Mouse (Mus musculus): ENCODE data around the gene Erich6b.
A peak's percentile ranks its signal among the peaks of the same experiment; 100 is the strongest.

Erich6b gene

DNA sequence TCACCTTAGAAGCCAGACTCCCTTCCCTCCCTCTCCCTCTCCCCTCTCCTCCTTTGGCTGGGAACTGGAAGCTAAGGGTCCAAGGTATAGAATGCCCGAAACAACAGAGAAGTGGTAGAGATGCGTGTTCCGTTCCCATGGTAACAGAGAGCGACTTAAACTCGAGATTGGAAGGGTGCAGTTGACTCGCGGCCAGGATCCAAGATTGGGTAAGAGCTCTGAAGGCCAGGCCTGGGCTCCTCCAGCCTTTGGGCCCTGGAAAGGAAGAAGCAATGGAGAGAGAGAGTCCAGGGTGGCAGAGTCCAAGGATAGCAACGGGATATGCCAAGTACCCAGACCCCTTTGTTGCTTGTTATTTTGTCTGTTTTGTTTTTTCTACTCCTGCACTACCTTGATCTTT is at the start of gene Erich6b:
Erich6b (plus strand) TSS at position 180 of the 400 bp plus-strand sequence.
- DNase-seq = no peak

DNA sequence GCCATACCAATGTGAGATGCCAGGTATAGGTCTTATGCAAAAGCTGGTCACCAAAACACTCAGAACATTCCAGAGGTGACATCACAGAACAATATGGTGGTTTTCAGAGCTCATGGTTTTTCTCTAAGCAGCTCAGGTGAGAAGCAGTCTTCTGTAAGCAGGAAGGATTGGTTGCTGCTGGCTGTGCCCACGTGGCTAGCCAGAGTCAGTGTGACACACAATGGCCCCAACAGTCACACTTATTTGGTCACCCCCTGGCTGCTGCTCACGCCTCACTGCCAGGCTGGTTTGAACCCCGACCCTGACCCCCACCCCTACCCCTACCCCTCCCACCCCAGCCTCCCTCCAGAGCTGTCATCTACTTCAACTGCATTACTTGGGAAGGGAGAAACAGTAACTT is 49.1 kb upstream of the Erich6b start, which contains the start of gene Spert:
Spert (minus strand) TSS at position 139 of the 400 bp plus-strand sequence.
- no peak for DNase-seq

DNA sequence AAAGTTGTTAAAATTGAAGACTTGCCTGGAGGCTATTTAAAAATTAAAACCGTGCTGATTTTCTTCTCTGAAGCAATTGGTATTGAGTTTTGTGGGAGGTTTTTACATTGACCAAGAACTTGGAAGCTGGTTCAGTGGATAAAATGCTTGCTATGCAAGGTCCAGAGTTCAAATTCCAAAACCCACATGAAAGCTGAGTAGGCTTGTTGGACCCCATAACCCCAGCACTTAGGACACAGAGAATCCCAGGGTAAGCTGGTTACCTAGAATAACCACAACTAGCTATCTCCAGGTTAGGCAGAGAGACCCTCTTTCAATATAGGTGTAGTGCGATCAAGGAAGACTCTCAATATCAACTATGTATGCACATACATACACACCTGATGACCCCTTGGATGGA is 32.9 kb upstream of the Erich6b start:
- no peak for DNase-seq

DNA sequence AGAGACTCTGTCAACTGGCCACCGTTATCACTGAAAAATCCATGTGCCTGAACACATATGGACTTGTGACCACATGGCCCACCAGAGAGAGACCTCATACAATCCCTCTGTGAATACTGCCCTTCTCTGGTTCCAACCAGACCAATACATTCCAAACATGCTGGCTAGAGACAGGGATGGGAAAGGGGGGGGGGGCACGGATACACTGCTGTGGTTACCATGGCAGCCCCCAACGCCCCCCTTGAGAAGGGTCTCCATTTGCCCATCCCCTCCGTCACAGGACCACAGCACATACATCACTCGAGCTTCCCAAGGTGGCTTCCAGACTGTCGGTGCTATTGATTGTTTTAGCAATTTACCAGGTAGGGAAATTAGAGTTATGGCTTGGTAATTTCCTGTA is 25.7 kb upstream of the Erich6b start:
- DNase-seq = no peak

DNA sequence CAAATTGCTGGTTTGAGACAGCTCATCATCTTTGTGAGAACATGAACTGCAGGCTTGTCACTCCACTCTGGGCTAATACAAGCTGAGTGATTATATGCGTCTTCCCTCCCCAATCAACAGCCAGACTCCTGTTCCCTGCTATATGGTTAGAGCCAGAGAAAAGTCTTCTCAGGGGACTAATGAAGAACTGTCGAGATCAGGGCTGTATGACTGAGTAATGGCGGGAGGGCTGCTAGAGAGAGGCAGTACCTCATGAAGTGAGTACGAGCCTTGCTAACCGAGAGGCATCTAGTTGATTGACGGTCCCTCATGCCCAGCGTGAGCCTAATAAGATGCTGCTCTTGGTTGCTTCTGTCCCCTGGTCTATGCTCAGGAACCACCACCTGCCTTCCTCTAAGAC is 19.1 kb upstream of the Erich6b start:
- DNase-seq = no peak

DNA sequence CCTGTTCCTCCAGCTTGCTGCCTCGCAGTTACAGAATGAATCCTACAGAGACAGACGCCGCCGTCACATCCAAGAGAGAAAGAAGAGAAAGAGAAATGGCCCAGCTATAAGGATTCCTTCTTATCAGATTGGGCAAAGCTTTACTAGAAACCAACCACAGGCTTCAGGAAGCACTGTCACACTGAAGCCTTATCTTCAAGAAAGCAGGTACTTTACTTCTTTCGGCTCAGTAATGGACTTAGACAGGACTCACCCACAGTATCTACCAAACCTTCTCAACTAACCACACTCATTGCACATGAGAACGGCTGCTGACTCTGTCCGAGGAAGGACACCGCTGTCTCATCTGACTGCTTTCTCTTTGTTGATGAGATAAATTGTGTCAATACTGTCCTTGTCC is 13.2 kb upstream of the Erich6b start:
- DNase-seq = no peak

DNA sequence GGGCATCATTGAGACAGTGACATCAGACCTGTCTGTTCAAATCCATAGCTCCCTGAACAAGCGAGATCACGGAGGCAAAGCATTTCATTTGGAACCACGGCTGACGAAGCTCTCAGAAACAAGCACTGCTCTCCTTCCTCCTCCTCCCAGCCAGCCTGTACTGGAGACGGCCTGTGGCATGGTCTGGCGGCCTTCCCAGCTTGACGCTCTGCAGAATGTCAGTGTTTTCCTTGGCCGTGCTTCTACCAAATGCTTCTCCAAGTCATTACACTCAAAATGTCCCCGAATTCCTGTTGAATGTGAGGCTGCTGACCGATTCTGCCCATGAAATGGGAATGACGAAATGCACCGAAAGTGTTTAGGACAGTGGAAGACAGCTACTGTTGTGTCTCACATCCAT is 6.7 kb upstream of the Erich6b start:
- peak; percentile 67 for DNase-seq

DNA sequence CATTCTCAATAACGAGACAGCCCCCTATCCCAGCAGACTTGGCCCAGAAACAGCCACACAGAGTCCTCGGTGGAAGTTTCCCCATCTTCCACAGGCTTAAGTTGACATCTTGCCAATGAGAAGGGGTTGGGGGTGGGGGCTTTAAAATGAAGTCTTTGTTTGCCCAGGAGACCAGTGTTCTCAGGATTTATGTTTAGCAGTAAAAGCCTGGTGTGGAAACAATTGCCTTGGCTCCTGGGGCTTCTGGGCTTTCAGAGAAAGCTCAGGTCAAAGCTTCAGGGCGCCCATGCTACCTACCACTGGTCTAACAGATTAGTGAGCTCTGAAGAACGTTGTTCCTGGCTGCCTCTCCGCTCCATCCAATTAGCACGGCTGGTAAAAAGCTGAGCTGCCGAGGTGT is 6.0 kb upstream of the Erich6b start:
- DNase-seq = no peak

DNA sequence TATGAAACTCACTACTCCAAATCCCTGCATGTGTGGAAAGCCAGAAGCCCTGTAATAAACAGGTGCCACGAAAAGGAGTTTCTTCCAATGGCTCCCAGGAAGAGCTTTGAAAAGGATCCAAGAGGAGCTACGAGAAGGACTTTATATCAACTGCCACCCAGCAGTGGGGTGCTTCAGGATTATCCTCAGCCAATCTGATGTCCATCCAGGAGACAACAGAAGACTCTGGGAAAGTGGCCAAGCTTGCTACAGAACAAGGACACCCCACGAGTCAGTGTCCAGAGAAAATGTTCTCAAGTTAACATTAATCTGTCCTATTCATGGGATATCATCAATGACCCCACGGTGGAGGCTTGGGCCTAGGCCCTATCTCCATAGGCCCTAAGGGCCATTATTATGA is 4.4 kb upstream of the Erich6b start:
- peak; percentile 53 for DNase-seq

DNA sequence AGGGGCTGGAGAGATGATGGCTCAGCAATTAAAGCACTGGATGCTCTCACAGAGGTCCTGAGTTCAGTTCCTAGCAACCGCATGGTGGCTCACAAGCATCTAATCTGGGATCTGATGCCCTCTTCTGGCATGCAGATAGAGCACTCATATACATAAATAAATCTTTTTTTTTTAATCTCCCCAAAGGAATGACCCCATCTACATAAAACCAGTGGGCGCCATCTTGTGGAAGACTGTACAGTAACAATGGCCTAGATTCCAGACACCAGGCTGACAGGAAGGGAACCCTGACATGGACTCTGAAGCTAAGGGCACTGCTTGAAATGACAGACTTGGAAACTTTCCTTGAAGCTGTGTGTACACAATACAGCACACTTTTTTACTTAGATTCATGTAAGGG is 1.2 kb upstream of the Erich6b start:
- no peak for DNase-seq

DNA sequence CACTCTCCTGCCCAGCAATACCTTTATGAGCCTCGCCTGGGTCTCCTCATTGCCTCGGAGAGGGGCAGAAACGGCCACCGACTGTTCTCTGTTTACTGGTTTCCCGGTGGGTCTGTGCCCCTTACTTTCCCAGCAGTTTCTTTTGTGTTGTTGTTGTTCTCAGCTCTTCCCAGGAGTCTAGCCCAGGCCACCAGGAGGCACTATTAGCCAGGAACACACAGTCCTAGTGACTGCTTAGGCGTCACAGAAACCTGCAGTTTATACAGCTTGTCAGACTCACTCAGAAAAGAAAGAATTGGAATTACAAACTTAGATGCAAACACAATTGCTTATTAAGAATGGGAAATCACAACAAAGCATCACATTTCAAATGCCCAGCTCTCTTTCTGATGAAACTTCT is 690 bp upstream of the Erich6b start:
- DNase-seq = no peak

DNA sequence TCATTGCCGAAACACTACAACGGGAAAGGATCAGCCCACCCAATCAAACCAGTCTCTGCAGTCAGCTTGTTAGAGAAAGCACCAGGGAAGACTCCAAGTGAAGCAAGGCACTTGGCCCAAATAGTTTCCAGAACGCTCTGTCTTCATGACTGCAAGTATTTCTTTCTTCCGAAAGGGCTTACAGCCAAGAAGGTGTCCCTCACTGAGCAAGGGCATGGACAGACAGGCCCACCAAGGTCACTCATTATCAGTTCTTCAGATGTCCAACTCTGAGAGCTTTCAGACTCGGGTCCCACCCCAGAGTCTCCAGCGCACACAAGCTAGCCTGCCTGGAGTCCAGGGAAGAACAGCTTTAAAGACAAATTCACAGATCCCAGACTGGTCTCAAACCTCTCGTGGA is 3.4 kb downstream of the Erich6b start:
- no peak for DNase-seq

DNA sequence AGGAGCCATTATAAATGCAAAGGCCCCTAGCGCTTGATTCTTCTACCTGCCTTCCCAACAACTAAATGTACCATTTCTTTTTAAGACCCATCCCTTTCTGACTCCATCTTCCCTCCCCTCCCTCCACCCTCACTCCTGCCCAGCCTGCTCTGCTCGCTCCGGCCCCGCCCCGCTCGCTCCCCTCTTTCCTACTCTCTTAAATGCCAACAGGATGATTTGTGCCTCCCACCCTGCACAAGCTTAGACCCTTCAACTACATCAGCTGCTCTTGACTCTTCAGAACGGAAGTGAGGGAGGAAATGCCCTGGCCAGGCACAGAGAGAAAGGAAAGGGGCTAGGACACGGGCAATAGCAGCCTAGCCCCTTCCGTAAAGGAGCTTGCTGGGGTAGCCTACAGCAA is 4.0 kb downstream of the Erich6b start:
- no peak for DNase-seq

DNA sequence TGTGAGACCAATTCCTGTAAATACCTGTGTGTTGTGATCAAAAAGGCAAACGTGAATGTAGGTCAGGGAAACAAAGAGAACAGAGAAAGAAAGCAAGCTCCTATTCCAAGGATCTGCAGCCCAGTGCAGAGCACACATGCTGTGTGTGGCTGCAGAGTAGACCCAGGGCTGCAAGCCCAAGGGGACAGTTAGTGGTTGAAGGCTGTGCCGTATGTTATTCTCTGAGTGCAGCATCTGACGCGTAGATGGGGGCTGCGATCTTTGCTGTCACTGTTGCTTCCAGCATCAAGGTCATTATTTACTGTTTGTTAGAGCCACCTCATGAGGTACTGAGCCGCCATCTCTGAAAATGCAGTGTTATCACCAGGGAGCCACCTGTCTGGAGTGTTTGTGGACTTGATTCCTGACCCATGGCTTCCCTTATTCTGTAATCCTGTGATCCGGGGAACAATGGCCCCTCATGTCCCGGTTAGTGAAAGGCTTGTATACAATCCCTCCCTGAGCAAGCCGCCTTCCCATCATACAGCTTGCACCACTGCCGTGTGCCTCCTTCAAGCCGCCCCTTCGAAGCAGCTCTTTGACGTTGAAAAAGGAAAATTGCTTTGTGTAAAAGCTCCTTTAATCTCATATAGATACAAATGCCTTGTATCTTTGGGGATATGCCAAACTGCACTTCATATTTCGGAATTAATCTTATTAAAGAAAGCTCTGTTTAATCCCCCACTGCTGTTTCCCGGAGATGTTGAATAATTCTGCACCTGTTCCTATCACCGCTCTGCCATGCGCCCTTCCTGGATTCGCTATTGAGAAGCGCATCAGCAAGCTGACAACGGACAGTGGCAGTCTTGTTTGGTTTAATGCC is 5.1 kb downstream of the Erich6b start:
- DNase-seq = no peak

DNA sequence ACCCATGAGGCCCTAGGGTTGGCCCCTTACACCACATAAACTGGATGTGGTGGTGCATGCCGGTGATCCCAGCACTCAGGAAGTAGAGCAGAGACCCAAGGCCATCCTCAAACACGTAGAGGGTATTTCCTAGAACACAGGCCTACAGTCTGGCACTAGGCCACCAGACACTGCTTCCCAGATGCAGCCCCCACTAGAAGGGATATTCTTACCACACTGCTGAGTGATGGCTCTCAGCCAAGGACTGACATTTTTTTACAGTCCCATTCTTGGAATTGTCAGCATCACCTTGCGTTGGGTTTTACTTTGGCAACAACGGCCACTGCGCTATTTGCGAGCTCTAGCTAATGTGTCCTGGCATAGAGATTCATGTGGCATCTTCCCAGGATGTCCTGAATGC is 18.9 kb downstream of the Erich6b start:
- no peak for DNase-seq

DNA sequence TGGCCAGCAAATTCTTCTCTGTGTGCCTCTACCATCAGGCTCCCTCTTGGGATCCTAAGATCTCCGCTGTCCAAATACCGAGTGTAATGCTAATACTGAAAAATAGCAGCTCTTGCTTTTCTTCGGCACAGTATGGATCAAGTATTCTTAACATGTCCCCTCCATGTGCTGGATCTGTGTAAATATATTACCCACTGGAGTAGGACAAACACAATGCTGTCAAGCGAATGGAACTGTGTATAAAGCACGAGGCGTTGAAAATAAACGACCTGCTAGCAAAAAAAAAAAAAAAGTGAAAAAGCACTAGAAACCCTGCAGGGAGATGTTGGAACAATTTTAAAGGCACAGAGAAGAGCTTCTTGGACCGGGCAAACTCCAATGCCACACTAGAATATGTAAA is 19.5 kb downstream of the Erich6b start:
- no peak for DNase-seq

DNA sequence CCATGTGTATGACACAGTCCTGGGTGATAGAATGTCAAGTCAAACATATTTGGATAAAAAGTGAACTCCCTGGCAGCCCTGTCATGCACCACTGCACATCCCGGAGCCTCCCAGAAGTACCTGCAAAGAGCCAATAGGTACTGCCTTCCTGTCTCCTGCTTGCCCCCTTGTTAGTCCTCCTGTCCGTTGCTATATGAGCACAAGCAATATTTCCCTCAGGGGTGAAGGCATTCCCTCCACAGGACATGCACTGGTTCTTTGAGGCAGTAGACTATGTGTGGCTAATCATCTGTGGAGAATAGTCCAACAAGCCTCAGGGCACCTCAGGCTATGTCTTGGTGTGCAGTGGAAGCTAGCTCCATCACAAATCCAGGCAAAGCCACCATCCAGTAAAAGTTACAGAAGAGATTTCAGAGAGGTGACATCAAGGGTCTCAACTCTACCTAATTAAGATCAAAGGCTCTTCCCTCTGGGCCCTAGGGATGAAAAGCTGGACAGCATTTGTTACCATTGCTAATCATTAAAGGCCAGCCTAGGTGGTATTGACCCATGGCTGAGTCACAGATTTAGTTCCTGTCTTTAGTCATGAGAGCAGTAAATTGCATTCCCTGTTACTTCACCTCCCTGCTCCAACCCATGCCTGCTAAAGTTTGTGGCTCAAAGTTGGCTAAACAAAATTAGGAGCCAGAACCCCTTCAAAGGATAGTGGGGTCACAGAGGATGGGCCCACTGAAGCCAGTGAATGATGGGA is 23.5 kb downstream of the Erich6b start:
- DNase-seq = no peak

DNA sequence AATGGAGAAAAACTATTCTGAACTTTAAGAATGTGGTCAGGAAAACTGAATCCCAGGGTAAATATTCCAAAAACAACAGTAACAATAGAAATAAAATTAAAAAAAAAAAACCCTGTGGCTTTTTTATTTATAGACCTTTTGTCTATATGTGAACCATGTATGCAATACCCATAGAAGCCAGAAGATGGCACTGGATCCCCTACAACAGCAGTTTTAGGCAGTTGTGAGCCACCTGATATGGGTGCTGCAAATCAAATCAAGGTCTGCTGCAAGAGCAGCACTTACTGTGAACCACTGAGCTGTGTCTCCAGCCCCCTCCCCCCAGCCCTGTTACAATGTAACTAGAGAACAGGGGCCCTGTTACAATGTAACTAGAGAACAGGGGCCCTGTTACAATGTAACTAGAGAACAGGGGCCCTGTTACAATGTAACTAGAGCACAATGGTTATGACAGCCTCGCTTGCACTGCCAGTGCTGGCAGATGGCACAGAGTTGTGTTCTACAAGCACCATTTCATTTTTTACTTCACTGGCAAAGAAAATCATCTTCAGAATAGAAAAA is 27.1 kb downstream of the Erich6b start:
- DNase-seq = no peak

DNA sequence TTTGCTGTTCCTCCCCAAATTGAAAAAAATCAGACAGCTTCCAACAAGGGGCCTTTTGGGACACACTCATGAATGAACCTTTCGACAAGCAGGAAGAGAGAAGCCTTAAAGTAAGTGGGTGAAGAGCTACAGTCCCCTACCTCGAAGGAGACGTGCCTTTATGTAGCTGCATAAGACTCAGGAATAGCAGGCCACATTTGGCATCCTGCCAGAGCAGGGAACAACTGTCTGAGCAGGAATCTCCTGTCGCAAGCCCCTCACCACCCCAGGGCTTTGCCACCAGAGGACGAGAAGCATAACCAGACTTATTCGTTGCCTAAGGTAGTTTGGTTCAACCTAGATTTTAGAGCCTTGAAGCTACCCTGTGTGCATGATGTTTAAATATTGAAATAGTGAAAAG is 34.3 kb downstream of the Erich6b start:
- no peak for DNase-seq

DNA sequence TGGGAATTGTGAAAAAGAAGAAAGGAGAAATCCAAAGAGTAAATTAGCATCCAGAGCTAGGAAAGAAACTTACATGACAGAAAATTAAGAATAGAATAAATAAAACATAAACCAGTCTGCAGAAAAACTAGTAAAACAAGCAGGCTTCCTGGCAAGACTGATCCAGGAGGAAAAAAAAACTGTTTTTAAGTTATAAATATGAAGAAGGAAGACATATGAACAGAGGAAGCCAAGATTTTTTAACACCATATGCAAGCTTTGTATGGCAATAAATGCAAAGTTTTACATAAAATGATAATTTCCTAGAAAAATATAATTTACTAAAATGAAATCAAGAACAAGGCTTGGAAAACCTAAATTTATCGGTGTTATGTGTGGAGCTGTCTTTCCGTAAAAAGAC is 48.4 kb downstream of the Erich6b start:
- DNase-seq = no peak

DNA sequence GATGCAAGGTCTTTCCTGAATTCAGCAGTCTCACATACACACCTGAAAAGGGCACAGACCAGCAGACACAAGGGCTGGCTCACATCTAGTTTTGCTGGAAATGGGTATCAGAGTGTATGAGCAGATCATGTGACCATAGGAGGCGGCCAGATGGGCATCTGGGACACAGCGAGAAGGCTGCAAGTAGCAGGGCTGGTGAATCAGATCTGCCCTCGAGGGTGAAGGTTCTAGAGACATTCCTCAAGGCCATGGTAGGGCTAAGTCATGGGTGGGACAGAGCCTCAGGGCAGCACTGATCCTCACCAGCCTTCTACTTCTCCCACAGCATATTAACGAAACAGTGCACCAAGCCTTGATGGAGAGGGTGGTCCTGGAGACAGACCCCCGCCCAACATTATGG is 54.0 kb downstream of the Erich6b start:
- DNase-seq = no peak

DNA sequence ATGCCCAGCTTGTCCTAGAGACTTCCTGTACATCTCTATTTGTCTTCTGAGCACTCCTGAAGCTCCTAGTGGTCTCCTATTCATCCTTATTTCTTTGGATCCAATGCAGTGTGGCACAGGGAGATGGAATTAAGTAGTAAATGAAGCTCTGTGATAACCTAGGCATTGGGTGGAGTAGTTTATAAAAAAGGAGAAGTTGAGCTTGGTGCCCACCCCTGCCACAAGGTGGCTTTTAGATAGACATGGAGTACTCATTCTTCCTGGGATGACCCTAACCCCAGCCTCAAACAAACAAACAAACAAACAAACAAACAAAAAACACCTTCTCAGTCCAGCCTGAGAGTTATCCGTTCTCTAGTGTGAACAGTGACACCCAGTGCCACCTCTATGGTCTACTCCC is 55.9 kb downstream of the Erich6b start:
- no peak for DNase-seq

DNA sequence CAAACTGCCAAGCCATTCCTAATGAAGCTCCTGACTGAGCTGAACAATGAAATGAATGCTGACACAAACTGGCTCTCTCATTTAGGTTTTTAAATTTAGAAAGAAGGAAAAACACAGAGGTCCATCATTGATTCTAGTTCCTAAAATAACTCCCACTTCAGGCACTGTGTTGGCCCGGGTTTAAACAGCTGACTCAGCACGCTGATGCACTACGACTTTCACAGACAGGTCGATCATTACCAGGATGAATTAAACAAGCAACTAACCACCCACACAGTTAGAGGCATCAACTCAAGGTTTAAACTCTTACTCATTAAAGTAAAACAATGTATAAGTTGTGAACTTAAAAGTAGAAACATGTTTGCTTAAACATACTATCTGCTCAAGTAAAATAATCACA is 64.6 kb downstream of the Erich6b start:
- no peak for DNase-seq

DNA sequence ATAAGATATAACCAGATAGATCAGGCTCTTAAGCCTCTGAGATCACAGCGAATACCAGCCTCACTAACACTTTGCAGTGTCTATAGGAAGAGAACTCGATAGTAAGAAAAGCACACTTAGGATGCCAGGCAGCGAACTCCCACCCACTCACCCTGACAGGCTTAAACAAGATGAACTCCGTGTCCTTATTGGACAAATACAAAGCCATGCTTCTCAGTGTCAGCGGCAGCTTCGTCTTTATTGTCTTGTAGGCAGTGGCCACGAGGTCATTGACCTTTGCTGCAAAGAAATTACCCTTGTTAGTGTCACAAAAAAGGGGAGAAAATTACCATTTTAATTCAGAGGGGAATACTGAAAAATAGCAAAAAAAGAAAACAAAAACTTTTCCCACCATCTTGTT is 65.7 kb downstream of the Erich6b start:
- no peak for DNase-seq

Data from cerebellum, adult 11 months (tissue).